Mouse (Mus musculus) lung, postnatal 36 days (tissue): ENCODE measurements around the gene Tmem270.
A peak's percentile ranks its signal among the peaks of the same experiment; 100 is the strongest.
"Not testable (repeated sequence)": the region's sequence is repeated elsewhere in the genome, so short reads cannot be mapped to it uniquely, and the experiment has no call there.

ENCODE experiments used
- DNase-seq: peaks from one replicate; pipeline ENCODE4 v3.0.0; 2022; ENCODE audit warnings: mixed read lengths

The Tmem270 gene

GRCm38 (mm10) chr5:134906633-134907032 lies at the start of gene Tmem270:
Tmem270 (minus strand) TSS chr5:134906733.
- DNase-seq: no peak

DNA sequence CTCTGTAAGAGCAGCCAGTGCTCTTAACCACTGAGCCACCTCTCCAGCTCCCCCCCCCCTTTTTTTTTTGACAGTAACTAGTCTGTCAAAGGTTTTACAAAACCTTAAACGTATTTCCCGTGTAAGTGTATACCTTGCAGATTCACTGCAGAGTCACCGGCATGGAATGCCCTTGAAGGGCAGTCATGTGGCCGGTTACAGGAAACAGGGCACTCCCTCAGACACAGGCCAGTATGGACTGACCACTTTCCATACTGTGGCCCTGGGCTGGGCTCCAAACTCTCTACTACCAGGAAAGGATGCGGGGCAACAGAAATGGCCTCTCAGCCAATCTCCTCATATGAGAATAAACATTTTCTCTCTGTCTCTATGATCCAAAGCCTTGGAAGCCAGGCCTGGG lies 49.0 kb upstream of the Tmem270 start:
- no peak for DNase-seq

- DNase-seq: peak; percentile 90
Observed at GRCm38 (mm10) chr5:134951053-134951884, 44.7 kb upstream of the Tmem270 start.

- no peak for DNase-seq
Observed at GRCm38 (mm10) chr5:134948085-134948439, 41.5 kb upstream of the Tmem270 start.

- peak; percentile 67 for DNase-seq
Observed at GRCm38 (mm10) chr5:134947420-134948084, 41.0 kb upstream of the Tmem270 start.

DNA sequence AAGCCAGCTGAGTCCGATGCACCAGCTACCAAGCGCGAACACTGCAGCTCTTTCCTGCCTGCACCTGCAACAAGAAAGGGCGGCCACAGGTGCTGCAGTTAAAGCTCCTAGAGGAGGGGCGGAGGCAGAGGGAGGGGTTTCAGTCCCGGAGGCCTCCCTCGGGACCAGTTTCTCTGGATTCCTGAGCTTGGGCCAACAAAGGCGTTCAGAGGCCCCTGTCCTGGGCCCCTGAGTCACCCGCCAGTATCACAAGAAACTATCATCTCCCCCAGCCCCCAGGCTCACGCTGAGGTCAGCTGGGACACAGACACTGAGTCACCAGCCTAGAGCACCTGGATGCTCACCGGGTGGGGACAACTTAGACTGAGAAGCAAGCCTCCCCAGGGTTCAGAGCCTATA lies 40.3 kb upstream of the Tmem270 start, which contains the start of gene Cldn4:
Gene Cldn4, minus strand, starts transcription at position 78 of the 399 bp plus-strand sequence.
- peak; percentile 67 for DNase-seq

GRCm38 (mm10) chr5:134946063-134946856 lies 39.7 kb upstream of the Tmem270 start:
- DNase-seq: no peak

DNA sequence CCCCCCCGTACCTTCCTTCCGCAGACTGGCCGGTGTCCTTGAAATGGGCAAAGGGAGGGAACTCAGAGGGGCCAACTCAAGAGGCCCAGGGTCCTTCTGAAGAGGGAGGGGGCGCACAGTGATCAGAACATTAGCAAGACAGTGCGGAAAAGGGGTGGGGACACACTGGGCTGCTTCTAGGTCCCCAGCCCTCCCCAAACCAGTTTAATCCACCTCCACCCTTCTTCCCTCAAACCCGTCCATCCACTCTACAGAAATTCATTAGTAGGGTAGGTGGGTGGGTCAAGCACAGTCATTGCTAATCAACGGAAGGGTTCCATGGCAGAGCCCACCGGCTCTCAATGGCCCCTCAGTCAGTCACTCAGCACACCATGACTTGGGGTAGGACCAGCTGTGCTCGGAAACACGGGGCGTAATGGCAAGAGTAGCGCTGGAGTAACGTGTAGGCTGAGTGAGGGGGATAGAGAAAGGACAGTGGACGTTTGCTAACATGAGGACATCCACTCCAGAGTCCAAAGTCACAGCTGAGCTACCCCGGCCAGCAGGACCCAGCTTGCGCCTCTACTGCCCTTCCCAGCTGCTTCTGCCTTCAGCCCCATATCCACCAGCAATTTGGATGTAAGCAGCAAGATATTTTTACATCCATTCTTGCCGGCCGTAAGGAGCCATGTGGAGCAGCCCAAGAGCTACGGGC lies 38.9 kb upstream of the Tmem270 start:
- no peak for DNase-seq

GRCm38 (mm10) chr5:134944179-134944578 lies 37.6 kb upstream of the Tmem270 start:
- DNase-seq: no peak

DNA sequence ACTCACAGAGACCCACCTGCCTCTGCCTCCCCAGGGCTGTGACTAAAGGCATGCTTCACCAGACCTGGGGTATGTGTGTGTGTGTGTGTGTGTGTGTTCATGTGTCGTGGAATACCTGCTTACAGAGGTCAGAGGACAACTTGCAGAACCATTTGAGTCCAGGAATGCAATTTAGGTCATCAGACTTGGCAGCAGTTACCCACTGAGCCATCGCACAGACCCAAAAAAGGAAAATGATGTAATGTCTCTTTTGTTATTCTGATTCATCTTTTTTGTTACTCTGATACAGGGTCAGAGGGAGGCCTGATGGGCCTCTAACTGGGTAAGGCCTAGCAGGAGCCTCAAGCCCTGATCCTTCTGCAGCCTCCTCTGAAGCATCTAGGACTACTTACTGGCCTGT lies 36.2 kb upstream of the Tmem270 start:
- peak; percentile 38 for DNase-seq

- no peak for DNase-seq
Observed at GRCm38 (mm10) chr5:134941472-134942209, 35.1 kb upstream of the Tmem270 start.

DNA sequence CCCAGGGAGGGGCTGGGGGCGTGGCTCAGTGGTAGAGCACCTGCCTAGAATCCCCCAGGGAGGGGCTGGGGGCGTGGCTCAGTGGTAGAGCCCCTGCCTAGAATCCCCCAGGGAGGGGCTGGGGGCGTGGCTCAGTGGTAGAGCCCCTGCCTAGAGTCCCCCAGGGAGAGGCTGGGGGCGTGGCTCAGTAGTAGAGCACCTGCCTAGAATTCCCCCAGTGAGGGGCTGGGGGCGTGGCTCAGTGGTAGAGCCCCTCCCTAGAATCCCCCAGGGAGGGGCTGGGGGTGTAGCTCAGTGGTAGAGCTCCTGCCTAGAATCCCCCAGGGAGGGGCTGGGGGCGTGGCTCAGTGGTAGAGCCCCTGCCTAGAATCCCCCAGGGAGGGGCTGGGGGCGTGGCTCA lies 33.0 kb upstream of the Tmem270 start:
- DNase-seq: not testable (repeated sequence)

- no peak for DNase-seq
Observed at GRCm38 (mm10) chr5:134939069-134939468, 32.5 kb upstream of the Tmem270 start.

DNA sequence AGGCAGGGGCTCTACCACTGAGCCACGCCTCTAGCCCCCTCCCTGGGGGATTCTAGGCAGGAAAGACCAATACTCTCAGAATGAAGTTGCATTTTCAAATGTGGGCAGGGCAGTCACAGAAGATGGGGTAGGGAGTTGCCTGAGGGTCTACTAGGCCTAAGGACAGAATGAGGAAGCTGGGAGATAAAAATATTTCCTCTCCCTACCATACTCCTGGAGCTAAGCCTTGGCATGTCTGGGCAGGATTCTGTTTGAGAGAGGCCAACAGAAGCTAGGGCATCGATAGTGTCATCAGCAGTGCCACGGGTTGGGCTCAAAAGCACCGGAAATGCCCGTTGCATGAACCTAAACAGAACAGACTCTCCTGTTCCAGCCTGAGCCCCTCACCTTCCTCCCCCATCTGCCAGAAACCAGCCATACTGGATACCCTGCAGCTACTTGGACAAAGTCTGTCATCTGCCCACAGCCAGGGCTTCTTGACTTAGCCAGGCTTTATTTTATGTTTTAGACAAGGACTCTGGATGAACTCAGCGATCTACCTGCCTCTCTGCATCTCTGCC lies 30.2 kb upstream of the Tmem270 start:
- no peak for DNase-seq

GRCm38 (mm10) chr5:134936051-134936450 lies 29.5 kb upstream of the Tmem270 start:
- DNase-seq: peak; percentile 67

DNA sequence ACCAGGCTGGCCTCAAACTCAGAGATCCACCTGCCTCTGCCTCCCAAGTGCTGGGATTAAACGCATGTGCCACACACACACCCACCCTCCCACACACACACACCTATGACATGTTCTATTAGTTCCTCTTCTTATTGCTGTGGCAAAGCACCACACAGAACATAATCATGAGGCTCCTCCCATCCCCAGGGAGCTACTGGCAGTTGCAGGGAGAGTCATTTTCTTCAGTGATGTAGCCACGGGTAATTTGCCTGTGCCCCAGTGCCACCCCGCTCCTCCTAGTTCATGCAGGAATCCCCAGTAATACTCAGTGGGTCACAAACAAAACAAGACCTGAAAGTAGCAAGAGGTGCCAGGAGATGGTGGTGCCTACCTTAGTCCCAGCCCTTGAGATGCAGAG lies 28.1 kb upstream of the Tmem270 start:
- DNase-seq: no peak

- DNase-seq: not testable (repeated sequence)
Observed at GRCm38 (mm10) chr5:134933686-134934085, 27.2 kb upstream of the Tmem270 start.

- no peak for DNase-seq
Observed at GRCm38 (mm10) chr5:134933281-134933680, 26.7 kb upstream of the Tmem270 start.

- peak; percentile 95 for DNase-seq
Observed at GRCm38 (mm10) chr5:134932903-134933276, 26.4 kb upstream of the Tmem270 start.

GRCm38 (mm10) chr5:134932179-134932902 lies 25.8 kb upstream of the Tmem270 start, which contains the start of gene Mettl27:
Mettl27 (plus strand) TSS chr5:134932368.
- DNase-seq: peak; percentile 95

DNA sequence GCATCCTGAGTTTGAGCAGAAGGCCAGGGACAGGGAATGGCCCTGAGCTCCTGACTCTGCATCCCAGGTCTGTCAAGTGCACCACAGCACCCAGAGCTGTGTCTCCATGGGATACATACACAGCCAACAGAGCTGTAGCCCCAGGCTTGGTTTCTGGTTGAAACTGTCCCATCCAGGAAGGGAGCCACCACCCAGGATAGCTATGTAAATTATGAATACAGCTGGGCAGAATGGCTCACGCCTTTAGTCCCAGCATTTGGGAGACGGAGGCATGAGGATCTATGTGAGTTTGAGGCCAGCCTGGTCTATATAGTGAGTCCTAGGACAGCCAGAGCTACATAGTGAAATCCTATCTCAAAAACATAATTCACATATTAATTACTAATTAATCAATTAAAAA lies 23.5 kb upstream of the Tmem270 start:
- no peak for DNase-seq
